Mouse (Mus musculus): ENCODE data around the gene Atl1.

Atl1 gene

DNA sequence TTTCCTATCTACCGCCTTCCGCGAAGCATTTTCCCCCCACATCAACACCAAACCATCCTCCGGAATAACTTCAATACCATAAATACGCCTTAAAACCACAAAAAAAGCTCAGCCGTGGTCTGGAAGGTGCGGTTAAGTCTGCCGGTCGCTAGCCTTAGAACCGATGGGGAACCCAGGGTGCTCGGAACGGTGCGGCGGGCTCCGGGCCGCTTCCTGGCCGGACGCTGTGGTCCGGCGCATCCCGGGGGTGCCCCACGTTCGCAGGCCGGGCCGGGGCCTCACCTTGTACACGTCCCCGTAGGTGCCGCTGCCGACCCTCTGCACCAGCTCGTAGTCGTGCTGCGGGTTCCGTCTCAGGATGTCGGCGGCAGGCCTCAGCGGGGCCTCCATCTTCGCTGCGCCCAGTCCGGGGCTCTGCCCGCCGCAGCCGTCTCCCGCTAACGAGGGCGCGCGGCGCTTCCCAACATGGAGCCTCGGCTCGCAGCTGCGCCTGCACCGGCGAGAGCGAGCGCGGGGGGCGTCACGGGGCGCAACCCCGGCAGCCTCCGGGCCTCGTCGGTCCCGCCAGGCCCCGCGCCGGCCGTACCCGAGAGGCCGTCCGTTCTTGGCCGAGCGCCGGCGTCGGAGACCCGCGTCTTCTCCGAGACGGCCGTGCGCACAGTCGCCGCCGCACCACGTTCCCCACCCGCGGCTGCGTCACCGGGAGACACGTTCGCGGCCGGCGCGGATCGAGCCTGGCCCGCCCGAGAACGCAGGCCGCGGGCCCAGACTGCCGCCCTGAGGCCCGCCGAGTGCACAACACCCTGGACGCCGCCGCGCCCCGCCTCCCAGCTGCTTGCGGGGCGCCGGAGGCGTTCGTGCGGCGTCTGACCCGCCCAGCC, at the start of gene Atl1, which contains the start of gene Map4k5:
Atl1 (plus strand) TSS at position 244 of the 881 bp plus-strand sequence.
Map4k5 (minus strand) TSS at position 830 of the 881 bp plus-strand sequence.
- peak; percentile 87 for DNase-seq (ENCODE audit: low spot score)

DNA sequence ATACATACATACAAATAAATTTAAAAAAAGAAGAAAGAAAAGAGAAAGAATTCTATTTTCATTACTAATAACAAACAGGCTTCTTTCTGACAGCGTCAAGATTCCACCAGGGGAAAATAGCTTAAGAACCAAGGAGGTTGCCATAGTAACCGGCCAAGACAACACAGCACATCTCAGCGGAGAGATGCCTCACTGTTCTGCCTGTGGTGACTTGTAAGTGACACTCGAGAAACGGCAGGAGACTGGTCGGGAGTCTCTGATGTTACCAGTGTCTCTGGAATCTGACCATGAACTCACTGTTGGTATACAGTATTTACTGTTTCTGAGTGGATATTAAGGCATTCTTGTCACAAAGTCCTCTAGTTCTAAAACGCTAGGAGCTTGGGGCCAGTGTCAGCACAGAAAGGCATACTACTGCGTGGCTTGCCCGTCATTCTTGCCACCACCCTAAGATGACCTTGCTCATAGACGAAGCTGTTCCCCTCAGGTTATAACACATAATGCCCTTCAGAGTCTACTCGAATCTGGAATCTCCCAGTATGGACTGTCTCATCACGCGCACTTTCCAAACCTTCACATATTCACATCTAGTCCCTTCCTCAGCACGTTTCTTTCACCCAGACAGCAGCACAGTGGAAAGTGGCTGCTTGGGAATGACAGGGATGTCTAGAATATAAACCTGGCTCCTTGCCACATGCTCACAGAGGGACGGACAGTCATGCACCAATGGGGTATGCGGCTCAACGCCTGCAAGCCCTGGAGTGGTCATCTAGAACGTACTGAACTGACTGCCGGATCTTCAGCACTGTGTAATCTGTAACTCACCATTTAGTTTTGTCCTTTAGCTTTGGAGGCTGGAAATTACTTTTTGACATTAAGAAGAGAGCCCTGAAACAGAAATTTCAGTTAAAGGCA, 48.6 kb upstream of the Atl1 start:
- no peak for DNase-seq (ENCODE audit: low spot score)

DNA sequence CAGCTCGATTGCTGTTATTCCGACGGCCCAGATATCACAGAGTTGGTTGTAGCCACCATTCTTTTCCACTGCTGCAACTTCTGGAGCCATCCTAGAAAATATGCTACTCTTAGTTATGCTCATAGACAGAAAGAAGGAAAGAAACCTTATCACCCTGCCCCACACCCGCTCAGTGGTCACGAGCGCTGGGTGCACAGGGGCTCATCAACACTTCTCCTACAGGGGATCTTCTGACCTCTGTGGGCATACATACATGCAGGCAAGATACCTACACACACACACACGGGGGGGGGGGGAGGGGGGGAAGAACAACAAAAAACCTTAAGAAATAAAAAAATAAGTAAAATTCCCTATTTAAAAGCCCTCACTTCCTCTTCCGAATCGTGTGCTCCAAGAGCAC, 46.7 kb upstream of the Atl1 start:
- DNase-seq (ENCODE audit: low spot score): no peak

DNA sequence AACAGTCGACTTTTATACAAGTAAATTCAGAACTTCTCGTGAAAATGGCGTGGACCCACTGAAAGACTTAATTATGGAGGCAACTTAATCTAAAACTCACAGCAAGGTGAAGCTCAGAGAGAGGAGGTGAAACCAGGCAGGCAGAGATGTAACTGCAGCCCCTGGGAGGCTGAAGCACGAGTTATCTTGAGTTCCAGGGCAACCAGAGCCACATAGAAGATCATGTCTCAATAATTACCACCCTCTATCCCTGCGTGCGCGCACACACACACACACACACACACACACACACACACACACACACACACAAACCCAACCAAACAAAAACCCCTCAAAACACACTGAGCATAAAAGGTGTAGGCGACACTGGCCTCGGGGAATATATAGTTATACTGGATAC, 45.9 kb upstream of the Atl1 start:
- DNase-seq (ENCODE audit: low spot score): no peak

DNA sequence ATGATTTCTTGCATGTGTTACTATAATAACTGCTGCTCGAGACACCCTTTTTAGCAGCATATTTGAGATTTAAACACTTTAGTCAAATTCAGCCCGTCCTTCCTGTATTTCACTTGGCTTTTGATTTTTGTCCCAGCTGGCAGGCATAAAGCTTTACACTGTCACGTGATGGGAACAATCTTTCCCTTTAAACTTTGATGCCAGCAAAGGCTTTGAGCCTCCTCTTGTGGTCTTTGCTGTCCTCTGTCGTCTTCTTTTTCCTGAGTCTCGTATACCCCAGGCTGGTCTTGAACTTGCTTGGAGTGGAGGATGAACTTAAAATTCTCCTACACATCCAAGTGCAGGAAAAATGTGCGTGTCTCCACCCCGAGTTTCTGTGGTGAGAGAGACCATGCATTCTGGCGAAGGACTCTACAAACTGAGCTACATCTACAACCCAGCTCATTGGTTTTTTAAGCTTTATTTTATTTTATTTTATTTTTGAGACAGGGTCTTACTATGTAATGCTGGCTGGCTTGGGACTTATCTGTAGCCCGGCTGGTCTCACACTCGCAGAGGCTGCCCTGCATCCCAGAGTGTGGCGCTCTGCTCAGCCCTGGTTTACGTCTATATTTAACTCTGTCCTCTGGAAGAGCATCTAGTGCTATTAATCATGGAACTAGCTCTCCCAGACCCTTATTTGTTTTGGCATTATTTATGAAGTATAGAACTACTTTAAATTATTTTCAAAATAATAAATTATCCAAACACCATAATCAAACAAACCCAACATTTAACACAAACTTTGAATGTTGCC, 44.1 kb upstream of the Atl1 start:
- DNase-seq (ENCODE audit: low spot score): no peak

DNA sequence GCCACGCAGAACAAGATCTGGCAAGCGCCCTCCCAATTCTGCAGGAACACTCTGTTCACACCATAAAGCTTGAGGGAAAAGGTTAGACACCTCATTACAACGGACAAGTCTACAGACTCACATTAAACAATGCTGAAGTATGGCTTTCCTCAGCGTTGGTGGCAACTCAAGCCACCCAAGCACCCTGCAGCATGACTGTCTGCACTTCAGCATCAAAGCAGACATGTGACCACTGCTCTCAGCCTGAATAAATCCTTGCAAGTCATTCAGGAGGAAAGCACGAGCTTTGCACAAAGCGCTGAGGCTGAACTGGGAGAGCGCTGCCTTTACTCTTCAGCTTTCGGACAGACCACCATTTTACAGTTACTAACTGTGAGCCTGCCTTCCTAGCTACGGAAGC, 40.1 kb upstream of the Atl1 start:
- DNase-seq (ENCODE audit: low spot score): no peak

DNA sequence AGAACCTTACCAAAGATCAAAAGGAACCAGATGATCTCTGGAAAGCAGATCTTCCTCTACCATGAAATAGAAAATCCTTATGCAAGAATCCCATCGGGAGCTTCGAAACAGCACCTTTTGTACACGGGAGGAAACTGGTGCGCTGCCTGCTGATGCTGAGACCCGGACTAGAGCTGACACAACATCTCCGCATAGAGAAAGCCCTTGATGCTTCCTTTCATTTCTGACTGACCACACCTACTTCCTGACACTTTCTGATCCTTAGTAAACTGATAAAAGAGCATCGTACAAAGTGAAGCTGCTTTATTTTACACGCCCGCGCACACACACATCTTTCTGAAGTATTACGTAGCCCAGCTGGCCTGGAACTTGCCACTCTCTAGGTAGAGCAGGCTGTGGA, 39.0 kb upstream of the Atl1 start:
- DNase-seq (ENCODE audit: low spot score): no peak

DNA sequence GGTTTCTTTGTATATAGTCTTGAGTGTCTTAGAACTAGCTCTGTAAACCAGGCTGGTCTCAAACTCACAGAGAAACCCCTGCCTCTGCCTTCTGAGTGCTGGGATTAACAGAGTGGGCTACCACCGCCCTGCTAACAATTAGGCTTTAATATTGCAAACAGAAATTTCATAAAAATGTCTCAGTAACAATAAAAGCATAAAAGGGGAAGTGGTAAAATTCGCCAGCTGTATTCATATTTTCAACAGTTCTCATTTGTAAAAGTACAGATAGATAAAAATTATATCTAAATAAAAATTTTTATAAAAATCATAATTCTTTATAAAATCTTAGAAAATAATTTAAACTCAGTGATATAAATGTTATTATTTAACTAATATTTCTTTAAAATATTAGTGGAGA, 38.5 kb upstream of the Atl1 start:
- DNase-seq (ENCODE audit: low spot score): no peak

DNA sequence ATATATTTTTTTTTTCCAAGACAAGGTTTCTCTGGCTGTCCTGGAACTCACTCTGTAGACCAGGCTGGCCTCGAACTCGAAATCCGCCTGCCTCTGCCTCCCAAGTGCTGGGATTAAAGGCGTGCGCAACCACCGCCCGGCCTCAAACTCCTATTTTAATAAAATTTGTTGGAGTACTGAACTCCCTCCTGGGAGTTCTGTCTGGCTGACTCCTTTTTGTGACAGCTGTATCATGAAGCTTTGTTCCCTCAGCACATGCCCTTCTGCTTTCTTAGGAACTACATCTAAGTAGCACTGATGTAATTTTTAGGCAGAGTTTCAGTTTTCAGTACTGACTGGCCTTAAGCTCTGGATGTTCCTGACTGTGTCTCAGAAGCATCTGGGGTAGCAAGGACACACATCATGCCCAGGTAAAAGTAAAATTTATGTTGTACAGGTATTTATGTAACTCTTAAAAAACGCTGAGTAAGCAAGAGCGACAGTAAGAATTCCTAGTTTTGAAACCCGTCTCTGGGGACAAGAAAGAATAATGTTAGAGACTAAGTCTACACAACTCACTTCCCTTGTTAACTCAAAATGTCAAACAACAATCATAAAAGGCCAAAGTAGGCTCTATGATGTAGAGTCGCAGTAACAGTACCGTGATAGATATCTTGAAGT, 36.6 kb upstream of the Atl1 start:
- no peak for DNase-seq (ENCODE audit: low spot score)

DNA sequence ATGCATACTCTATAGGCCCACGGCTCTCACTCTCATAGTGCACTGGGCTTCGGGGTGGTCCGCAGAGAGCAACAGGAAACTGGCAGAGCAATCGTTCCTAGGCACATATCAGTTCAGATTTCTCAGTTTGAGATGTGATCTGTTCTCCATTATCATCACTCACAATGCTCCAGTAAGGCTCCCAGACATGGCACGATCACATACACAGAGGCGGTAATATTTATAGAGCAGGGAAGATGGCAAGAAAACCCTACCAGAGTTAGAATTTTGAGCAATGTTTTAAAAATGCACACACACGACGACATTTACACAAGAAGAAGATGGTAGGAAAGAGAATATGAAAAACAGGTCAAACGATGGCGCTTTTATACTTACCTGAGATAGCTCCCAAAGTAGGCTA, 36.0 kb upstream of the Atl1 start:
- DNase-seq (ENCODE audit: low spot score): no peak

DNA sequence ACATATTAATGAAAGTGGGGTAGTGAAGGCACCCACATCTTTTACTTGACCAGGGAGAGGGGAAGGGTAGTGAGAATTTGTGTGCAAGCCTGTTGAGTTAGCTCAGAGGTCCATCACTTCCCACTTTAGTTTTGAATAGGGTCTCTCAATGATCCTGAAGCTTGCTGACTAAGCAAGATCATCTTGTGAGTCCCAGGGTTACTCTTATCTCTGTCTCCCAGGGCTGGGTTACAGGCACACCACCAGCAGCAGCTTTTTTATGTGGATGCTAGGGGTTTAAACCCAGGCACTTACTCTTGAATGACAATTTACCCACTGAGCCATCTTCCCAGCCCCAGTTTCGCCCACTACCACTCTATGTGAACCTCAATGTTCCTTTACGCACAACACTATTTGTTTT, 34.8 kb upstream of the Atl1 start:
- no peak for DNase-seq (ENCODE audit: low spot score)

DNA sequence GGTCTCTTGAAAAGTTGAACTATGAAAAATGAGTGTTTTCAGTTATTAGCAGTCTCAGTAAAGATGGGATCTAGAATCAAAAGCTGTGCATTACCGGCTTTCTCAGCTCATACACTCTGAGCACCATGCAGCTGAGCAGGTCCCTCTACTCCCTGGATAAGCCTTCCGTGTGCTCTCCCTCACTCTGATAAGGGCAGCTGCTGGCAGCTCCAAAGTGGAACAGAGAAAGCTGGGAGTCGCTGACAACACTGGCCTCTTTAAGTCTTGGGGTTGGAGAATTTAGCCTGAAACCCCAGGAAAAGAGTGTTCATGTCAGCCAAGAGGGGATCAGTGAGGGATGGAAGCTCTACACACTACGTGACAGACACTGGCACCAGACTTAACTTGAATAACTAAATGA, 33.6 kb upstream of the Atl1 start:
- DNase-seq (ENCODE audit: low spot score): no peak

DNA sequence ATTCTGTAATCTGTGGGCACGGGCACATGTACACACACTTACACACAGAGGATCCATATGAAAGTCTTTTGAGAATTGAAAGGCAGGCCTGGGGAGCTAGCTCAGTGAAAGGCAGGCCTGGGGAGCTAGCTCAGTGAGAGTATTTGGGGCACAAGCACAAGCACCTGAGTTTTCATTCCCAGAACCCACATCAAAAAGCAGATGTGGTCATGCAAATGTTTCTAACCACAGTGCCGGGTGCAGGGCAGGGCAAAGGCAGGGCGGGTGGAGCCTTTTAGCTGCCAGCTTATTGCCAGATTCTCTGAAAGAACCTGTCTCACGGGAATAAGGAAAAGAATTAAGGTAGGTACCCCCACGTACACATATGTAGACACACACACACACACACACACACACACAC, 28.9 kb upstream of the Atl1 start:
- DNase-seq (ENCODE audit: low spot score): no peak

DNA sequence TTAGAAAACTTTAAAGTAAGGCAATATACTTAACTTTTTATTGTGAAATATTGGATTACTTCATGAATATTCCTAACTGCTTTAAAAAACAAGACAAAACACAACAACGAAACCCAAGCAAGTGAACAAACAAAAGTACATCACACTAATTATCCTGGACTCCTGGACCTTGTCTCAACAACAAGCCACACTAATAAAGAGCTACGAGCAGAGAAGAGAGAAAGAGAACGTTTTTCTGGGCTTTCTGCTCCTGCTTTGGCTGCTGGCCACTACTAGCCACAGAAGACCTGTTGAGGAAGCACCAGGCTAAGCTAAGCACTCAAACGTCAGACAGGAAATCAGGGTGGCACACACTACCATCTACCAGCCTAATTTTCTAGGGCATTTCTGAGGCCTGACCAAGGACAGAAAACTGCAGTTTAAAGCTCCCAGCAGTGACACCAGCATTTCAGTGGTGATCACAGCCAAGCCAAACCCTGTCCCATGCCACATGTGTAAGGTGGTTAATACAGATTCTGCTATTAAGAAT, 28.2 kb upstream of the Atl1 start:
- DNase-seq (ENCODE audit: low spot score): no peak

DNA sequence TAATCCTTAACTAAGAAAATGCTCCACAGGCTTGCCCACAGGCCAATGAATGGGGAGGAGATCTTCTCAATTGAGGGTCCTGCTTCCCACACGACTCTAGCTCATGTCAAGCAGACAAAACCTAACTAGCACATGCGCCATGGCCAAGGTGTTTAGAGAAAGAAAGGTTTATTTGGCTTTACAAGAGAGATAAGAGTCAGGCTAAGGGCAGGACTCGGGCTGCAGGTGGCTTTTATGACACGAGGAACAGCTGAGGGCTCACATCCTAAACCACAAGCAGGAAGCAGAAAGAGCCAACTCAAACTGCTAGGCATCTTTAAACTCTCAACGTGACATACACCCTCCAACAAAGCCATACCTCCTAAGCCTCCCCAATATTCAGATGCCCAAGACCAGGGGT, 25.1 kb upstream of the Atl1 start:
- DNase-seq (ENCODE audit: low spot score): no peak

DNA sequence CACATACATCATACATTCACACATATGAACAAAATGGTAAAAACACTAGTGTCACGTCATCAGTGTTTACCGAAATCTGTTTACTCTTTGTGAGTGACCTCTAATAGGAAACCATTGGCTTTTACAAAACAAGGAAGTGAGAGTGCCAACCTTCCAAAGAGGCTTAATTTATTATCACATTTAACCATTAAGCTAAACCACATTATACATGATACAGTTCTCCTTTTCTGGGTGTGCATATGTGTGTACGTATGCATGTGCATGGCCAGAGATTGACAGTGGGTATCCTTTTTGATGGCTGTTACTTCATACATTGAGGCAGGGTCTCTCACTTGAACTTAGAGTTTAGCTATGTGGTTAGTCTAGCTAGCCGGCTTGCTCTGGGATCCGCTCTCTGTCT, 20.8 kb upstream of the Atl1 start:
- no peak for DNase-seq (ENCODE audit: low spot score)

DNA sequence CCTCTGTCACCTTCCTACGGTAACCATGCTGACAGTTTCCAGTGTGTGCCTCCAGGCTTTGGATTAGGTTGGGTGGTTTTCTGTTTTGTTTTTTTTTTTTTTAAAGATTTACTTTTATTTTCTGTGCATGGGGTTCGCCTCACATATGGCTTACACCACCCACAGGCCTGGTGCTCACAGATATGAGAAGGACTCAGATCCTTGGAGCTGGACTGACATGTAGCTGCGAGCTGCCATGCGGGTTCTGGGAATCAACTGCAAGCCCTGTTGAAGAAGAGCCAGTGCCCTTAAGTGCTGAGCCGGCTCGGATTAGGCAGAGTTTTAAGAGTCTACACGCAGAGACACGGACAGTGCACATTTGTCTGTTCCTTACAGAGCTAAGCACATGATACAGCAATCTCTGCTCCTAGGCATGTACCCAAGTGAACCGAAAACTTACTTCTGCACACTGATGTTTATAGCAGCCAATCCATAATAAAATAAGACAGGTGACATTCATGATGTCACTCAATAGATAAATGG, 14.5 kb upstream of the Atl1 start:
- no peak for DNase-seq (ENCODE audit: low spot score)

DNA sequence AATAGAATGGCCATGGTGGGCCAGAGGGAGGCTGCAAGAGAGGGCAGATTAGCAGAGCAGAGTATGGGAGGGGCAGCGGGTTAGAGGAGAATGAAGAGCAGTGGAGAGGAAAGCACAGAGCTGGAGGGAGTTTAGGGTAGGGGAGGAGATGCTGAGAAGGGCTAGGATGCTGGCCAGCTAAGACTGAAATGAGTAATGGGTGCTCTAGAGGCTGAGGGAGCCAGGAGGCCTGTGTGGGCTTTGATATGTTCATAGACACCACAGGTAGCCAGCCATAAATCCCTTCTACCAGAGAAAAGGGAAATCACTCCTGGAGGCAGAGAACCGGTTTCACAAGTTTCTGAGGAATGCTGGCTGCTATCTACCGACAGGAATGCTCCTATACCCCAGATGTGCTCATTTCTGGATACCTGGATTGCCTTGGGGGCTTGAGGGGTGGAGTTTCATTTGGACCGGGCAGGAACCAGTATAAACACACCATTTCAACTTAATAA, 13.2 kb upstream of the Atl1 start:
- peak; percentile 41 for DNase-seq (ENCODE audit: low spot score)

DNA sequence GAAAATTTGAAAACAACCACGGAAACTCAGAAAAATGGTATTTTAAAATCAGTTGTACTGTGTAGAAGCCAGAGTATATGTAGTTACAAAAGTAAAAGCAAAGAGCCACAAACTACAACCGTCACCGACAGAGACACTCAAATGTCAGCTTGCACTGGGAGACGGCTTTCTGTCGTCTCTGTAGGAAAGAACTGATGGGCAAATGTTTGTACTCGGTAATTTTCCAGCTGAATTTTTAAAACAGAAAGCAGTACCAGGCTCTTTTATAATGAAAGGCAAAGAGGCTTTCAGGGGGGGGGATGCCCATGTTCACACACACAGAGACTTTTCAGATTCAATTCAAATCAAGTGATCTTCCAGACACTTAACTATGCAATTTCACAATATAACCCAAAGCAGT, 12.7 kb upstream of the Atl1 start:
- no peak for DNase-seq (ENCODE audit: low spot score)

DNA sequence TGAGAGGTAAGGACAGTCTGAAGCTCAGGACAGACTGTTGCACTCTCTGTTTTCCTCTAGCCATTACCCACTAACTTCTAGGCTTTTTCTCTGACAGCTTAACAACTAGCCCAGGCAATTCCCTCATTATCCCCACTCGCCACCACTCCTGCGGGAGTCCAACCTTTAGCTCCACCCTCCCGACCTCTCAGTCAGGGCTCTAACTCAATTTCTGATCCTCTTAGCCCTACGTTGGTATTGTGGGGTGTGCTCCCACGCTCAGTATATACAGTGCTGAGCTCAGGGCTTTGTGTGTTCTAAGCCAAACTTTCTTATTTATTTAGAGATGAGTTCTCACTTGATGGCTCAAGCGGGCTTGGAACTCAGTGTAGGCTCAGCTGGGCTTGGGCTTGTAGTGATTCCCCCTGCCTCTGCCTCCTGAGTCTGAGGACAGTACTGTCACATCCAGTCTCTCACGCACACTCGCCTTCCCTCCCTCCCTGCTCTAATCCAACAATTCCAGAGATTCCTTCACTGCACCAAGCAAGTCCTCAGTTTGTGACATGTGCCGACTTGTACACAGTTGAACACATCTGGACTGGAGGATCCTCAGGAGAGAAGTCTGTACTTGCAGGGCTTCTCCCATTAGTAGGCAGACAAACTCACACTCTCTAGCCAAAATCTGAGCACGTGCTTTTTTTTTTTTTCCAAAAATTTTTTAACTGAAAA, 11.1 kb upstream of the Atl1 start:
- DNase-seq (ENCODE audit: low spot score): no peak
